Mouse (Mus musculus) urinary bladder, postnatal 25 days (tissue): ENCODE measurements at regions not wholly inside any gene's neighbourhood (a gene's known extent, or its start where the extent isn't known, plus 50 kb on each side); places are given as distances from the start of the nearest gene placed in this dataset.

Experiments
- DNase-seq: peaks from one replicate; pipeline ENCODE4 v3.0.0; 2022; ENCODE audit warnings: low spot score

GRCm38 (mm10) chr2:114993882-114994281, 339.1 kb upstream of the Dph6 start:
- DNase-seq, result no peak

- no peak for DNase-seq
Measured at GRCm38 (mm10) chr2:114994691-114995347, 340.1 kb upstream of the Dph6 start.

GRCm38 (mm10) chr2:115013916-115014315, 359.2 kb upstream of the Dph6 start:
- no peak for DNase-seq

GRCm38 (mm10) chr2:115026777-115027176, 372.0 kb upstream of the Dph6 start:
- DNase-seq, result no peak

- no peak for DNase-seq
Measured at GRCm38 (mm10) chr2:115031134-115031533, 376.4 kb upstream of the Dph6 start.

- DNase-seq, result no peak
Measured at GRCm38 (mm10) chr2:115036205-115036604, 381.4 kb upstream of the Dph6 start.

- DNase-seq, result no peak
Measured at GRCm38 (mm10) chr2:115042299-115042785, 387.6 kb upstream of the Dph6 start.

- no peak for DNase-seq
Measured at GRCm38 (mm10) chr2:115056327-115057070, 401.7 kb upstream of the Dph6 start.

- no peak for DNase-seq
Measured at GRCm38 (mm10) chr2:115057200-115057599, 402.4 kb upstream of the Dph6 start.

GRCm38 (mm10) chr2:115067489-115068163, 412.9 kb upstream of the Dph6 start:
- no peak for DNase-seq

GRCm38 (mm10) chr2:115069704-115070103, 414.9 kb upstream of the Dph6 start:
- no peak for DNase-seq

GRCm38 (mm10) chr2:115070123-115070522, 415.4 kb upstream of the Dph6 start:
- DNase-seq, result no peak

- no peak for DNase-seq
Measured at GRCm38 (mm10) chr2:115070666-115071065, 415.9 kb upstream of the Dph6 start.

GRCm38 (mm10) chr2:115081563-115082291, 427.0 kb upstream of the Dph6 start:
- DNase-seq, result no peak

- DNase-seq, result no peak
Measured at GRCm38 (mm10) chr2:115082292-115082809, 427.6 kb upstream of the Dph6 start.

GRCm38 (mm10) chr2:115088421-115089120, 433.8 kb upstream of the Dph6 start:
- DNase-seq, result no peak

- no peak for DNase-seq
Measured at GRCm38 (mm10) chr2:115090430-115091175, 435.8 kb upstream of the Dph6 start.

- DNase-seq, result no peak
Measured at GRCm38 (mm10) chr2:115095351-115095750, 440.6 kb upstream of the Dph6 start.

- no peak for DNase-seq
Measured at GRCm38 (mm10) chr2:115101501-115101900, 446.7 kb upstream of the Dph6 start.

GRCm38 (mm10) chr2:115119429-115120205, 461.9 kb upstream of the BC052040 start:
- DNase-seq, result no peak
